Mouse (Mus musculus) limb, embryonic 10.5 days (tissue): ENCODE measurements around the gene Plekha3. TPM values are rescaled to one million over a fixed set of nuclear protein-coding genes. Genes with fewer than 3 reads are reported as not detected.
A peak's percentile ranks its signal among the peaks of the same experiment; 100 is the strongest.

Experiments used
- DNase-seq: peaks from one replicate; pipeline ENCODE4 v3.0.0-alpha.2; 2017; ENCODE audit warnings: low spot score
- H3K27ac ChIP-seq: fragments of 300-500 bp; sonication (generic); 2 replicates; pipeline ENCODE4 v1.5.1; 2016; ENCODE audit warnings: mild to moderate bottlenecking
- H3K27me3 ChIP-seq: fragments of 300-500 bp; sonication (generic); 2 replicates; pipeline ENCODE4 v1.6.1; 2016; ENCODE audit warnings: low read depth, mild to moderate bottlenecking; ENCODE audit not compliant: poor library complexity, severe bottlenecking
- H3K36me3 ChIP-seq: fragments of 300-500 bp; sonication (generic); 2 replicates; pipeline ENCODE4 v1.6.1; 2016; ENCODE audit warnings: mild to moderate bottlenecking, moderate library complexity
- H3K4me1 ChIP-seq: fragments of 300-500 bp; sonication (generic); 2 replicates; pipeline ENCODE4 v1.6.1; 2016
- H3K4me3 ChIP-seq: fragments of 300-500 bp; sonication (generic); 2 replicates; pipeline ENCODE4 v1.5.1; 2016; ENCODE audit warnings: mild to moderate bottlenecking, moderate library complexity
- H3K9me3 ChIP-seq: fragments of 300-500 bp; sonication (generic); replicated peaks from 2 replicates; pipeline ENCODE4 v1.6.1; 2016; ENCODE audit warnings: mild to moderate bottlenecking
- WGBS: fragments of 180-500 bp; shearing (Covaris S2); methylation state at CpG from one replicate; pipeline ENCODE4 v1.1.7; 2016; 5-methylcytosine and 5-hydroxymethylcytosine counted together
- polyA plus RNA-seq: library from polyadenylated mRNA; unstranded; fragments of >200 nt; fragmentation: Nextera tagmentation; extraction: Ambion mirVana; gene quantifications from 2 replicates; pipeline ENCODE4 v1.2.1, GENCODE M21; 2016

Plekha3 gene
- polyA plus RNA-seq, 1 experiment from 2014 or later: 12.4 TPM

GRCm38 (mm10) chr2:76659419-76659818, 15.7 kb upstream of the Plekha3 start:
- Histone ChIP-seq H3K9me3 (no peaks in the 10 kb centered on the region), H3K36me3 (peaks cover 31% of the 10 kb centered on the region), H3K27me3 (no peaks in the 10 kb centered on the region), H3K27ac (no peak overlapping the region), H3K4me3 (no peak overlapping the region), H3K4me1 (no peaks in the 10 kb centered on the region)
- WGBS: 59% methylated on average over 8 of the region's 8 CpGs
- no peak for DNase-seq

GRCm38 (mm10) chr2:76665531-76665930, 9.6 kb upstream of the Plekha3 start:
- 96% methylated on average over 7 of the region's 7 CpGs for WGBS
- H3K4me3 ChIP-seq: no peak overlapping the region
- H3K9me3 ChIP-seq: no peaks in the 10 kb centered on the region
- H3K27me3 ChIP-seq: no peaks in the 10 kb centered on the region
- DNase-seq: no peak
- H3K4me1 ChIP-seq: no peaks in the 10 kb centered on the region
- peaks cover 66% of the 10 kb centered on the region for H3K36me3 ChIP-seq
- no peak overlapping the region for H3K27ac ChIP-seq

GRCm38 (mm10) chr2:76667200-76667599, 7.9 kb upstream of the Plekha3 start:
- H3K9me3 ChIP-seq: no peaks in the 10 kb centered on the region
- peaks cover 58% of the 10 kb centered on the region for H3K36me3 ChIP-seq
- no peaks in the 10 kb centered on the region for H3K27me3 ChIP-seq
- 88% methylated on average over 5 of the region's 5 CpGs for WGBS
- no peak for DNase-seq
- H3K4me1 ChIP-seq: peaks cover 6% of the 10 kb centered on the region
- no peak overlapping the region for H3K4me3 ChIP-seq
- H3K27ac ChIP-seq: no peak overlapping the region

GRCm38 (mm10) chr2:76671641-76672040, 3.4 kb upstream of the Plekha3 start:
- 88% methylated on average over 6 of the region's 6 CpGs for WGBS
- peak overlapping the region; percentile 58 for H3K4me3 ChIP-seq
- DNase-seq: no peak
- H3K27me3 ChIP-seq: no peaks in the 10 kb centered on the region
- peaks cover 29% of the 10 kb centered on the region for H3K4me1 ChIP-seq
- no peaks in the 10 kb centered on the region for H3K9me3 ChIP-seq
- H3K36me3 ChIP-seq: peaks cover 21% of the 10 kb centered on the region
- peak overlapping the region; percentile 91 for H3K27ac ChIP-seq

- H3K27me3 ChIP-seq: no peaks in the 10 kb centered on the region
- peak overlapping the region; percentile 91 for H3K27ac ChIP-seq
- peaks cover 33% of the 10 kb centered on the region for H3K4me1 ChIP-seq
- DNase-seq: no peak
- peaks cover 16% of the 10 kb centered on the region for H3K36me3 ChIP-seq
- WGBS: 47% methylated on average over 9 of the region's 9 CpGs
- peak overlapping the region; percentile 58 for H3K4me3 ChIP-seq
- H3K9me3 ChIP-seq: no peaks in the 10 kb centered on the region
Observed at GRCm38 (mm10) chr2:76672134-76672745, 2.8 kb upstream of the Plekha3 start.

GRCm38 (mm10) chr2:76672966-76673392, 2.1 kb upstream of the Plekha3 start, which contains the start of gene Fkbp7:
Gene Fkbp7 (minus strand): TSS chr2:76673116.
- DNase-seq: peak; percentile 94
- Histone ChIP-seq H3K27ac (peak within 1 kb of the TSS; percentile 91), H3K27me3 (no peaks in the 10 kb centered on the region), H3K4me3 (peak within 1 kb of the TSS; percentile 58), H3K36me3 (peaks cover 13% of the 10 kb centered on the region), H3K9me3 (no peaks in the 10 kb centered on the region), H3K4me1 (peaks cover 35% of the 10 kb centered on the region)
- WGBS: 1% methylated on average over 17 of the region's 17 CpGs

GRCm38 (mm10) chr2:76673472-76674081, 1.5 kb upstream of the Plekha3 start:
- no peak for DNase-seq
- H3K27ac ChIP-seq: peak overlapping the region; percentile 91
- no peaks in the 10 kb centered on the region for H3K9me3 ChIP-seq
- H3K36me3 ChIP-seq: peaks cover 18% of the 10 kb centered on the region
- no peaks in the 10 kb centered on the region for H3K27me3 ChIP-seq
- peaks cover 35% of the 10 kb centered on the region for H3K4me1 ChIP-seq
- WGBS: 48% methylated on average over 7 of the region's 7 CpGs
- H3K4me3 ChIP-seq: peak overlapping the region; percentile 58

GRCm38 (mm10) chr2:76675451-76675850, 370 bp downstream of the Plekha3 start:
- peak overlapping the region; percentile 88 for H3K4me3 ChIP-seq
- under 1% methylated on average over 44 of the region's 44 CpGs for WGBS
- peak; percentile 68 for DNase-seq
- H3K36me3 ChIP-seq: peaks cover 26% of the 10 kb centered on the region
- peak overlapping the region; percentile 91 for H3K27ac ChIP-seq
- H3K9me3 ChIP-seq: no peaks in the 10 kb centered on the region
- H3K27me3 ChIP-seq: no peaks in the 10 kb centered on the region
- peaks cover 35% of the 10 kb centered on the region for H3K4me1 ChIP-seq

GRCm38 (mm10) chr2:76675949-76676348, 868 bp downstream of the Plekha3 start:
- Histone ChIP-seq H3K27me3 (no peaks in the 10 kb centered on the region), H3K4me3 (peak overlapping the region; percentile 88), H3K27ac (peak overlapping the region; percentile 91; the same call in 1 of the 2 replicates), H3K9me3 (no peaks in the 10 kb centered on the region), H3K4me1 (peaks cover 35% of the 10 kb centered on the region), H3K36me3 (peaks cover 31% of the 10 kb centered on the region)
- DNase-seq: no peak
- WGBS: 15% methylated on average over 4 of the region's 4 CpGs

- 66% methylated on average over 13 of the region's 13 CpGs for WGBS
- H3K4me3 ChIP-seq: peak overlapping the region; percentile 88
- no peak for DNase-seq
- H3K9me3 ChIP-seq: no peaks in the 10 kb centered on the region
- peak overlapping the region; percentile 91; the same call in 1 of the 2 replicates for H3K27ac ChIP-seq
- no peaks in the 10 kb centered on the region for H3K27me3 ChIP-seq
- H3K4me1 ChIP-seq: peaks cover 35% of the 10 kb centered on the region
- H3K36me3 ChIP-seq: peaks cover 35% of the 10 kb centered on the region
Observed at GRCm38 (mm10) chr2:76676401-76677226, 1.5 kb downstream of the Plekha3 start.

- 90% methylated on average over 8 of the region's 8 CpGs for WGBS
- Histone ChIP-seq H3K36me3 (peaks cover 91% of the 10 kb centered on the region), H3K4me3 (no peak overlapping the region), H3K9me3 (no peaks in the 10 kb centered on the region), H3K27ac (no peak overlapping the region), H3K27me3 (no peaks in the 10 kb centered on the region), H3K4me1 (0 out of 2 replicates have a peak, but pooled peaks cover 1% of the 10 kb centered on the region)
- DNase-seq: no peak
Observed at GRCm38 (mm10) chr2:76682301-76682700, 7.2 kb downstream of the Plekha3 start.

GRCm38 (mm10) chr2:76686986-76687385, 11.9 kb downstream of the Plekha3 start:
- Histone ChIP-seq H3K27me3 (no peaks in the 10 kb centered on the region), H3K4me1 (no peaks in the 10 kb centered on the region), H3K9me3 (no peaks in the 10 kb centered on the region), H3K36me3 (peaks cover 92% of the 10 kb centered on the region), H3K27ac (no peak overlapping the region), H3K4me3 (no peak overlapping the region)
- WGBS: 96% methylated on average over 3 of the region's 3 CpGs
- no peak for DNase-seq

- H3K36me3 ChIP-seq: peaks cover 92% of the 10 kb centered on the region
- DNase-seq: no peak
- H3K4me3 ChIP-seq: no peak overlapping the region
- H3K27ac ChIP-seq: no peak overlapping the region
- H3K4me1 ChIP-seq: no peaks in the 10 kb centered on the region
- 79% methylated on average over 3 of the region's 3 CpGs for WGBS
- no peaks in the 10 kb centered on the region for H3K9me3 ChIP-seq
- H3K27me3 ChIP-seq: no peaks in the 10 kb centered on the region
Observed at GRCm38 (mm10) chr2:76687608-76688007, 12.5 kb downstream of the Plekha3 start.
